Mouse (Mus musculus): ENCODE measurements around the gene Plxnd1. TPM values are rescaled to one million over a fixed set of nuclear protein-coding genes. Genes with fewer than 3 reads are reported as not detected.
A peak's percentile ranks its signal among the peaks of the same experiment; 100 is the strongest.

The Plxnd1 gene
- polyA plus RNA-seq, 1 experiment from 2014 or later = 84.2 TPM

- Histone ChIP-seq H3K4me2 (peak overlapping the region; percentile 29; the same call in 1 of the 2 replicates), H3K4me1 (ENCODE audit: insufficient read depth) (0 out of 2 replicates have a peak, but pooled peaks cover 3% of the 10 kb centered on the region), H3K9ac (no peak overlapping the region; the same call in 1 of the 2 replicates), H3K27me3 (ENCODE audit: insufficient read depth, low read length) (no peaks in the 10 kb centered on the region), H3K4me3 (ENCODE audit: low read depth, low read length) (no peak overlapping the region), H3K36me3 (ENCODE audit: insufficient read depth) (no peaks in the 10 kb centered on the region), H3K9me3 (ENCODE audit: low read depth, low read length) (no peaks in the 10 kb centered on the region), H3K27ac (ENCODE audit: low read depth) (peak overlapping the region; percentile 83)
- TF ChIP-seq CTCF (IDR thresholded peaks at IDR 0.05; ENCODE audit: low read depth) = no peak
- WGBS = 26% methylated on average over 9 of the region's 9 CpGs
- peak; percentile 64 for DNase-seq
- ATAC-seq (ENCODE audit: insufficient read depth) = peak; percentile 21; the same call in 1 of the 2 replicates
Observed at GRCm38 (mm10) chr6:116006731-116007130, 11.9 kb upstream of the Plxnd1 start.

- no peak for TF ChIP-seq CTCF (IDR thresholded peaks at IDR 0.05; ENCODE audit: low read depth)
- ATAC-seq (ENCODE audit: insufficient read depth) (no peak), DNase-seq (no peak)
- Histone ChIP-seq H3K4me2 (no peak overlapping the region), H3K27me3 (ENCODE audit: insufficient read depth, low read length) (no peaks in the 10 kb centered on the region), H3K9me3 (ENCODE audit: low read depth, low read length) (no peaks in the 10 kb centered on the region), H3K4me1 (ENCODE audit: insufficient read depth) (0 out of 2 replicates have a peak, but pooled peaks cover 3% of the 10 kb centered on the region), H3K27ac (ENCODE audit: low read depth) (peak overlapping the region; percentile 83), H3K9ac (no peak overlapping the region), H3K36me3 (ENCODE audit: insufficient read depth) (no peaks in the 10 kb centered on the region), H3K4me3 (ENCODE audit: low read depth, low read length) (no peak overlapping the region)
- WGBS = 85% methylated on average over 4 of the region's 4 CpGs
Observed at GRCm38 (mm10) chr6:116005959-116006288, 11.1 kb upstream of the Plxnd1 start.

GRCm38 (mm10) chr6:116005275-116005958, 10.6 kb upstream of the Plxnd1 start:
- Histone ChIP-seq H3K36me3 (ENCODE audit: insufficient read depth) (no peaks in the 10 kb centered on the region), H3K4me1 (ENCODE audit: insufficient read depth) (0 out of 2 replicates have a peak, but pooled peaks cover 3% of the 10 kb centered on the region), H3K27me3 (ENCODE audit: insufficient read depth, low read length) (no peaks in the 10 kb centered on the region), H3K4me2 (no peak overlapping the region), H3K4me3 (ENCODE audit: low read depth, low read length) (no peak overlapping the region), H3K9ac (no peak overlapping the region), H3K9me3 (ENCODE audit: low read depth, low read length) (no peaks in the 10 kb centered on the region), H3K27ac (ENCODE audit: low read depth) (peak overlapping the region; percentile 83; the same call in 1 of the 2 replicates)
- ATAC-seq (ENCODE audit: insufficient read depth) (no peak), DNase-seq (peak; percentile 51)
- no peak for TF ChIP-seq CTCF (IDR thresholded peaks at IDR 0.05; ENCODE audit: low read depth)
- 63% methylated on average over 17 of the region's 17 CpGs for WGBS

- Histone ChIP-seq H3K9ac (no peak overlapping the region), H3K4me3 (ENCODE audit: low read depth, low read length) (no peak overlapping the region), H3K27me3 (ENCODE audit: insufficient read depth, low read length) (no peaks in the 10 kb centered on the region), H3K36me3 (ENCODE audit: insufficient read depth) (no peaks in the 10 kb centered on the region), H3K4me1 (ENCODE audit: insufficient read depth) (0 out of 2 replicates have a peak, but pooled peaks cover 3% of the 10 kb centered on the region), H3K9me3 (ENCODE audit: low read depth, low read length) (no peaks in the 10 kb centered on the region), H3K27ac (ENCODE audit: low read depth) (peak overlapping the region; percentile 79; the same call in 1 of the 2 replicates), H3K4me2 (no peak overlapping the region)
- TF ChIP-seq CTCF (IDR thresholded peaks at IDR 0.05; ENCODE audit: low read depth) = no peak
- WGBS = 76% methylated on average over 6 of the region's 6 CpGs
- DNase-seq (no peak), ATAC-seq (ENCODE audit: insufficient read depth) (no peak)
Observed at GRCm38 (mm10) chr6:116004716-116005115, 9.9 kb upstream of the Plxnd1 start.

- peak overlapping the region; percentile 3 for H3K9ac ChIP-seq
Observed at GRCm38 (mm10) chr6:116004069-116004468, 9.3 kb upstream of the Plxnd1 start.

GRCm38 (mm10) chr6:116003516-116003915, 8.7 kb upstream of the Plxnd1 start:
- Histone ChIP-seq H3K4me1 (ENCODE audit: insufficient read depth) (peaks cover 6% of the 10 kb centered on the region; the same call in 1 of the 2 replicates), H3K36me3 (ENCODE audit: insufficient read depth) (no peaks in the 10 kb centered on the region), H3K4me2 (0 out of 2 replicates have a peak overlapping the region, but pooled peaks have one; percentile 15), H3K9ac (peak overlapping the region; percentile 3; the same call in 1 of the 2 replicates), H3K27me3 (ENCODE audit: insufficient read depth, low read length) (no peaks in the 10 kb centered on the region), H3K9me3 (ENCODE audit: low read depth, low read length) (no peaks in the 10 kb centered on the region), H3K27ac (ENCODE audit: low read depth) (peak overlapping the region; percentile 79), H3K4me3 (ENCODE audit: low read depth, low read length) (no peak overlapping the region)
- DNase-seq (no peak), ATAC-seq (ENCODE audit: insufficient read depth) (no peak)
- TF ChIP-seq CTCF (IDR thresholded peaks at IDR 0.05; ENCODE audit: low read depth) = no peak
- 53% methylated on average over 5 of the region's 5 CpGs for WGBS

More at GRCm38 (mm10) chr6:116004069-116004468, 9.3 kb upstream of the Plxnd1 start:
- DNase-seq (no peak), ATAC-seq (ENCODE audit: insufficient read depth) (no peak)
- no peak for TF ChIP-seq CTCF (IDR thresholded peaks at IDR 0.05; ENCODE audit: low read depth)
- H3K9me3 ChIP-seq (ENCODE audit: low read depth, low read length) = no peaks in the 10 kb centered on the region
- H3K36me3 ChIP-seq (ENCODE audit: insufficient read depth) = no peaks in the 10 kb centered on the region
- H3K27ac ChIP-seq (ENCODE audit: low read depth) = peak overlapping the region; percentile 79
- peaks cover 6% of the 10 kb centered on the region; the same call in 1 of the 2 replicates for H3K4me1 ChIP-seq (ENCODE audit: insufficient read depth)
- no peaks in the 10 kb centered on the region for H3K27me3 ChIP-seq (ENCODE audit: insufficient read depth, low read length)
- 28% methylated on average over 7 of the region's 7 CpGs for WGBS
- 0 out of 2 replicates have a peak overlapping the region, but pooled peaks have one; percentile 15 for H3K4me2 ChIP-seq
- no peak overlapping the region for H3K4me3 ChIP-seq (ENCODE audit: low read depth, low read length)

- Histone ChIP-seq H3K27ac (ENCODE audit: low read depth) (no peak overlapping the region), H3K9ac (no peak overlapping the region), H3K36me3 (ENCODE audit: insufficient read depth) (no peaks in the 10 kb centered on the region), H3K4me1 (ENCODE audit: insufficient read depth) (peaks cover 14% of the 10 kb centered on the region; the same call in 1 of the 2 replicates), H3K4me2 (no peak overlapping the region), H3K27me3 (ENCODE audit: insufficient read depth, low read length) (no peaks in the 10 kb centered on the region), H3K9me3 (ENCODE audit: low read depth, low read length) (no peaks in the 10 kb centered on the region), H3K4me3 (ENCODE audit: low read depth, low read length) (no peak overlapping the region)
- DNase-seq (no peak), ATAC-seq (ENCODE audit: insufficient read depth) (no peak)
- WGBS = 59% methylated on average over 11 of the region's 12 CpGs
- TF ChIP-seq CTCF (IDR thresholded peaks at IDR 0.05; ENCODE audit: low read depth) = no peak
Observed at GRCm38 (mm10) chr6:116002311-116003104, 7.7 kb upstream of the Plxnd1 start.
